Mouse (Mus musculus) midbrain, embryonic 12.5 days (tissue): ENCODE results near the gene Pik3r3. TPM values are rescaled to one million over a fixed set of nuclear protein-coding genes. Genes with fewer than 3 reads are reported as not detected.
"Not testable (repeated sequence)": the region's sequence is repeated elsewhere in the genome, so short reads cannot be mapped to it uniquely, and the experiment has no call there.

Source experiments
- ATAC-seq: fragments of 200-750 bp; cut with Nextera tagmentation; 2 replicates; pipeline ENCODE4 v1.8.0; 2017; ENCODE audit warnings: low read depth, moderate TSS enrichment, moderate library complexity; ENCODE audit not compliant: low FRiP score
- H3K27ac ChIP-seq: fragments of 300-500 bp; sonication (generic); replicated peaks from 2 replicates; pipeline ENCODE4 v1.5.1; 2016; ENCODE audit warnings: mild to moderate bottlenecking
- H3K27me3 ChIP-seq: fragments of 300-500 bp; sonication (generic); 2 replicates; pipeline ENCODE4 v1.6.1; 2016; ENCODE audit warnings: mild to moderate bottlenecking
- H3K36me3 ChIP-seq: fragments of 300-500 bp; sonication (generic); 2 replicates; pipeline ENCODE4 v1.6.1; 2016
- H3K4me1 ChIP-seq: fragments of 300-500 bp; sonication (generic); 2 replicates; pipeline ENCODE4 v1.6.1; 2016
- H3K4me2 ChIP-seq: fragments of 300-500 bp; sonication (generic); replicated peaks from 2 replicates; pipeline ENCODE4 v1.6.1; 2016; ENCODE audit warnings: mild to moderate bottlenecking, moderate library complexity
- H3K4me3 ChIP-seq: fragments of 300-500 bp; sonication (generic); 2 replicates; pipeline ENCODE4 v1.5.1; 2016; ENCODE audit warnings: mild to moderate bottlenecking
- H3K9ac ChIP-seq: fragments of 300-500 bp; sonication (generic); replicated peaks from 2 replicates; pipeline ENCODE4 v1.6.1; 2016; ENCODE audit warnings: mild to moderate bottlenecking, moderate library complexity
- H3K9me3 ChIP-seq: fragments of 300-500 bp; sonication (generic); 2 replicates; pipeline ENCODE4 v1.6.1; 2016; ENCODE audit warnings: mild to moderate bottlenecking
- WGBS: fragments of 180-500 bp; shearing (Covaris S2); methylation state at CpG from one replicate; pipeline ENCODE4 v1.1.7; 2016; 5-methylcytosine and 5-hydroxymethylcytosine counted together
- polyA plus RNA-seq: library from polyadenylated mRNA; unstranded; fragments of >200 nt; fragmentation: Nextera tagmentation; extraction: Ambion mirVana; gene quantifications from 2 replicates; pipeline ENCODE4 v1.2.1, GENCODE M21; 2016

Gene Pik3r3
- polyA plus RNA-seq, 1 experiment from 2014 or later = 117 TPM

GRCm38 (mm10) chr4:116192286-116192835 is 29.1 kb upstream of the Pik3r3 start:
- H3K27me3 ChIP-seq = no peaks in the 10 kb centered on the region
- no peak overlapping the region for H3K4me3 ChIP-seq
- 66% methylated on average over 4 of the region's 4 CpGs for WGBS
- no peak overlapping the region for H3K4me2 ChIP-seq
- no peak for ATAC-seq
- H3K9ac ChIP-seq = no peak overlapping the region
- no peaks in the 10 kb centered on the region for H3K4me1 ChIP-seq
- no peaks in the 10 kb centered on the region for H3K9me3 ChIP-seq
- no peaks in the 10 kb centered on the region for H3K36me3 ChIP-seq
- H3K27ac ChIP-seq = no peak overlapping the region

- H3K27ac ChIP-seq = no peak overlapping the region
- no peak overlapping the region for H3K9ac ChIP-seq
- no peaks in the 10 kb centered on the region for H3K36me3 ChIP-seq
- H3K27me3 ChIP-seq = no peaks in the 10 kb centered on the region
- H3K4me2 ChIP-seq = no peak overlapping the region
- no peak overlapping the region for H3K4me3 ChIP-seq
- WGBS = 78% methylated on average over 9 of the region's 9 CpGs
- no peak for ATAC-seq
- H3K9me3 ChIP-seq = no peaks in the 10 kb centered on the region
- H3K4me1 ChIP-seq = no peaks in the 10 kb centered on the region
These were observed 27.6 kb upstream of the Pik3r3 start for GRCm38 (mm10) chr4:116193583-116194383.

- Histone ChIP-seq H3K9me3 (no peaks in the 10 kb centered on the region), H3K4me2 (no peak overlapping the region), H3K27me3 (no peaks in the 10 kb centered on the region), H3K27ac (no peak overlapping the region), H3K36me3 (no peaks in the 10 kb centered on the region), H3K4me1 (no peaks in the 10 kb centered on the region), H3K4me3 (no peak overlapping the region), H3K9ac (no peak overlapping the region)
- 85% methylated on average over 2 of the region's 2 CpGs for WGBS
- no peak for ATAC-seq
These were observed 23.0 kb upstream of the Pik3r3 start for GRCm38 (mm10) chr4:116198422-116198821.

- Histone ChIP-seq H3K4me1 (no peaks in the 10 kb centered on the region), H3K27me3 (no peaks in the 10 kb centered on the region), H3K9ac (no peak overlapping the region), H3K9me3 (no peaks in the 10 kb centered on the region), H3K36me3 (no peaks in the 10 kb centered on the region), H3K4me2 (no peak overlapping the region), H3K27ac (no peak overlapping the region), H3K4me3 (no peak overlapping the region)
- WGBS = 81% methylated on average over 3 of the region's 3 CpGs
- no peak for ATAC-seq
These were observed 17.0 kb upstream of the Pik3r3 start for GRCm38 (mm10) chr4:116204422-116204821.

GRCm38 (mm10) chr4:116206531-116206930 is 14.9 kb upstream of the Pik3r3 start:
- H3K9me3 ChIP-seq = no peaks in the 10 kb centered on the region
- H3K36me3 ChIP-seq = no peaks in the 10 kb centered on the region
- H3K4me3 ChIP-seq = no peak overlapping the region
- no peak overlapping the region for H3K4me2 ChIP-seq
- no peaks in the 10 kb centered on the region for H3K4me1 ChIP-seq
- no peak overlapping the region for H3K9ac ChIP-seq
- no peak for ATAC-seq
- H3K27me3 ChIP-seq = no peaks in the 10 kb centered on the region
- 84% methylated on average over 4 of the region's 4 CpGs for WGBS
- H3K27ac ChIP-seq = no peak overlapping the region

- no peaks in the 10 kb centered on the region for H3K27me3 ChIP-seq
- H3K4me2 ChIP-seq = no peak overlapping the region
- H3K4me3 ChIP-seq = no peak overlapping the region
- H3K9ac ChIP-seq = no peak overlapping the region
- H3K27ac ChIP-seq = no peak overlapping the region
- no peaks in the 10 kb centered on the region for H3K4me1 ChIP-seq
- 82% methylated on average over 1 of the region's 1 CpGs for WGBS
- no peaks in the 10 kb centered on the region for H3K36me3 ChIP-seq
- no peaks in the 10 kb centered on the region for H3K9me3 ChIP-seq
- no peak for ATAC-seq
These were observed 12.5 kb upstream of the Pik3r3 start for GRCm38 (mm10) chr4:116208891-116209290.

GRCm38 (mm10) chr4:116215895-116216605 is 5.4 kb upstream of the Pik3r3 start:
- 78% methylated on average over 2 of the region's 2 CpGs for WGBS
- no peak for ATAC-seq
- Histone ChIP-seq H3K27ac (no peak overlapping the region), H3K4me1 (peaks cover 10% of the 10 kb centered on the region), H3K27me3 (no peaks in the 10 kb centered on the region), H3K36me3 (no peaks in the 10 kb centered on the region), H3K4me2 (no peak overlapping the region), H3K4me3 (no peak overlapping the region), H3K9ac (no peak overlapping the region), H3K9me3 (no peaks in the 10 kb centered on the region)

- ATAC-seq = no peak
- 73% methylated on average over 2 of the region's 2 CpGs for WGBS
- Histone ChIP-seq H3K9me3 (no peaks in the 10 kb centered on the region), H3K27ac (no peak overlapping the region), H3K27me3 (no peaks in the 10 kb centered on the region), H3K4me2 (no peak overlapping the region), H3K4me1 (peaks cover 10% of the 10 kb centered on the region), H3K4me3 (no peak overlapping the region), H3K36me3 (no peaks in the 10 kb centered on the region), H3K9ac (no peak overlapping the region)
These were observed 4.4 kb upstream of the Pik3r3 start for GRCm38 (mm10) chr4:116217046-116217445.

GRCm38 (mm10) chr4:116217661-116218060 is 3.8 kb upstream of the Pik3r3 start:
- H3K9ac ChIP-seq, H3K36me3 ChIP-seq, H3K4me2 ChIP-seq, H3K9me3 ChIP-seq, H3K4me3 ChIP-seq, H3K27me3 ChIP-seq, H3K27ac ChIP-seq, ATAC-seq: not testable (repeated sequence)
- WGBS = 83% methylated on average over 1 of the region's 1 CpGs
- H3K4me1 ChIP-seq = peaks cover 10% of the 10 kb centered on the region

- Histone ChIP-seq H3K4me3 (no peak overlapping the region), H3K9me3 (no peaks in the 10 kb centered on the region), H3K27ac (no peak overlapping the region), H3K4me1 (peaks cover 10% of the 10 kb centered on the region), H3K9ac (no peak overlapping the region), H3K27me3 (no peaks in the 10 kb centered on the region), H3K4me2 (no peak overlapping the region), H3K36me3 (no peaks in the 10 kb centered on the region)
- 89% methylated on average over 1 of the region's 1 CpGs for WGBS
- ATAC-seq = no peak
These were observed 2.4 kb upstream of the Pik3r3 start for GRCm38 (mm10) chr4:116219056-116219455.

GRCm38 (mm10) chr4:116220071-116220650 is 1.3 kb upstream of the Pik3r3 start:
- Histone ChIP-seq H3K4me2 (peak overlapping the region; percentile 73), H3K27me3 (no peaks in the 10 kb centered on the region), H3K4me3 (peak overlapping the region; percentile 75), H3K9me3 (no peaks in the 10 kb centered on the region), H3K9ac (peak overlapping the region; percentile 74), H3K36me3 (no peaks in the 10 kb centered on the region), H3K4me1 (peaks cover 10% of the 10 kb centered on the region), H3K27ac (peak overlapping the region; percentile 100)
- ATAC-seq = no peak
- 5% methylated on average over 6 of the region's 6 CpGs for WGBS

GRCm38 (mm10) chr4:116220780-116221139 is 658 bp upstream of the Pik3r3 start:
- 0% methylated on average over 17 of the region's 26 CpGs for WGBS

More at GRCm38 (mm10) chr4:116220780-116221139, 658 bp upstream of the Pik3r3 start:
- peak overlapping the region; percentile 73 for H3K4me2 ChIP-seq
- peak overlapping the region; percentile 75 for H3K4me3 ChIP-seq
- no peak for ATAC-seq
- H3K27me3 ChIP-seq = no peaks in the 10 kb centered on the region
- peak overlapping the region; percentile 100 for H3K27ac ChIP-seq
- peak overlapping the region; percentile 74 for H3K9ac ChIP-seq
- no peaks in the 10 kb centered on the region for H3K9me3 ChIP-seq
- peaks cover 10% of the 10 kb centered on the region for H3K4me1 ChIP-seq
- H3K36me3 ChIP-seq = no peaks in the 10 kb centered on the region
